Mouse (Mus musculus): ENCODE measurements around the gene Lzts3.

- TF ChIP-seq TAL1 (IDR thresholded peaks at IDR 0.05; ENCODE audit: low read length): no peak
- TF ChIP-seq GATA1 (IDR thresholded peaks at IDR 0.05; ENCODE audit: low read length): 0 out of 2 replicates have a peak, but pooled peaks have one; percentile 29
These were observed 25.0 kb upstream of the Lzts3 start, which contains the start of gene Itpa for GRCm38 (mm10) chr2:130667559-130667958.
